Mouse (Mus musculus) liver, embryonic 11.5 days (tissue): ENCODE data around the gene Calcb. TPM values are rescaled to one million over a fixed set of nuclear protein-coding genes. Genes with fewer than 3 reads are reported as not detected.

Experiments used
- ATAC-seq: fragments of 200-750 bp; cut with Nextera tagmentation; replicated peaks from 2 replicates; pipeline ENCODE4 v1.8.0; 2017; ENCODE audit warnings: moderate number of reproducible peaks, mild to moderate bottlenecking, moderate TSS enrichment, moderate library complexity; ENCODE audit not compliant: low FRiP score
- DNase-seq: peaks from one replicate; pipeline ENCODE4 v3.0.0-alpha.2; 2017; ENCODE audit warnings: low spot score
- H3K27ac ChIP-seq: fragments of 300-500 bp; sonication (generic); 2 replicates; pipeline ENCODE4 v1.5.1; 2014; ENCODE audit warnings: mild to moderate bottlenecking, low read depth, low read length, control low read depth
- H3K27me3 ChIP-seq: fragments of 300-500 bp; sonication (generic); replicated peaks from 2 replicates; pipeline ENCODE4 v1.6.1; 2014; ENCODE audit warnings: low read length, mixed read lengths; ENCODE audit not compliant: control insufficient read depth, insufficient read depth
- H3K36me3 ChIP-seq: fragments of 300-500 bp; sonication (generic); 2 replicates; pipeline ENCODE4 v1.6.1; 2014; ENCODE audit warnings: mild to moderate bottlenecking, low read length, moderate library complexity, mixed read lengths; ENCODE audit not compliant: control insufficient read depth, insufficient read depth
- H3K4me1 ChIP-seq: fragments of 300-500 bp; sonication (generic); replicated peaks from 2 replicates; pipeline ENCODE4 v1.6.1; 2014; ENCODE audit warnings: low read length, mixed read lengths; ENCODE audit not compliant: control insufficient read depth, insufficient read depth
- H3K4me2 ChIP-seq: fragments of 300-500 bp; sonication (generic); 2 replicates; pipeline ENCODE4 v1.6.1; 2014; ENCODE audit warnings: mild to moderate bottlenecking, control low read depth, moderate library complexity
- H3K4me3 ChIP-seq: fragments of 300-500 bp; sonication (generic); 2 replicates; pipeline ENCODE4 v1.5.1; 2014; ENCODE audit warnings: low read depth, low read length, control low read depth
- H3K9ac ChIP-seq: fragments of 300-500 bp; sonication (generic); 2 replicates; pipeline ENCODE4 v1.6.1; 2014; ENCODE audit warnings: low read depth, low read length, control low read depth
- H3K9me3 ChIP-seq: fragments of 300-500 bp; sonication (generic); 2 replicates; pipeline ENCODE4 v1.6.1; 2016; ENCODE audit warnings: low read length, inconsistent platforms, mixed read lengths; ENCODE audit not compliant: control insufficient read depth
- WGBS: fragments of 180-500 bp; shearing (Covaris S2); extraction: QIAGEN DNeasy Blood & Tissue Kit; methylation state at CpG from one replicate; pipeline ENCODE4 v1.1.7; 2014; 5-methylcytosine and 5-hydroxymethylcytosine counted together
- polyA plus RNA-seq: library from polyadenylated mRNA; unstranded; fragments of >200 nt; fragmentation: Nextera tagmentation; extraction: Ambion mirVana; gene quantifications from 2 replicates; pipeline ENCODE4 v1.2.1, GENCODE M21; 2014

Calcb gene
- polyA plus RNA-seq, 1 experiment from 2014 or later, result not detected

DNA sequence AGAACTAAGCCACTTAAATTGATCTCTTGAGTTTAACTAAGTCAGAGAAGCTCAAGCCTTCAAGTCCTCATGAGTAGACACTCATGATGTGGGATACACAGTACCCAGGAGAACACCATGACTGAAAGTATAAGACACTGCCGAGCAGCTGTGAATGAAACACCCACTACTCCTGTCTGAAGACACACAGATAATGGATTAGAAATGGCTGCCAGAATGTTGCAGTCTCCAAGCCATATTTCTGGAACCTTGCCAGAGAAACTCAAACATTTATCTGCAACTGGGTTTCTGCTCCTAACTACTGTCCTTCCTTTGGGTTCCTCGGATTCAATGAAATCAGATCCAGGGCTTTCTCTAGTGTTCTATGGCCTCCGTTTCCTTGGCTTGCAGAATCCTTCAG lies 48.1 kb downstream of the Calcb start:
- Histone ChIP-seq H3K9me3 (no peaks in the 10 kb centered on the region), H3K27me3 (no peaks in the 10 kb centered on the region), H3K36me3 (no peaks in the 10 kb centered on the region), H3K4me2 (no peak overlapping the region), H3K4me1 (no peaks in the 10 kb centered on the region), H3K9ac (no peak overlapping the region), H3K27ac (no peak overlapping the region), H3K4me3 (no peak overlapping the region)
- DNase-seq (no peak), ATAC-seq (no peak)
- WGBS, result 74% methylated on average over 3 of the region's 3 CpGs

DNA sequence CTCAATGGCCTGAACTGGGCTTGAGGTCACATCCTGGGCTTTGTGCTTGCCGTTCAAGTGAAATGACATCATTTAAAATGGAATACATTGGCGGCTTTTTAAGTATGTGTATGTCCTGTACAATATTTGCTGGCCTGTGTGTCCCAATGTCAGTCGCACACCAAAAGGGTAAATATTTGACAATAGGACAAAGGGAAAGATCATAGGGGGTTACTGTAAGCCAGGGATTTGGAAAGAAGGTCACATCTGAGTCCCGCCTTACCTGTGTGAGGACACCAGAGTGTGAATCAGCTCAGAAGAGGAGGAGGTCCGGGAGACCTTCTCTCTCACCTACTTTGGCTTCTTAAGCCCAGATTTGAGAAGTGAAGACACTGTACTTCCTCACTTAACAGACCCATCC lies 50.1 kb downstream of the Calcb start:
- no peak overlapping the region for H3K9ac ChIP-seq
- H3K36me3 ChIP-seq, result no peaks in the 10 kb centered on the region
- no peaks in the 10 kb centered on the region for H3K27me3 ChIP-seq
- H3K27ac ChIP-seq, result no peak overlapping the region
- H3K4me1 ChIP-seq, result no peaks in the 10 kb centered on the region
- no peak for ATAC-seq
- no peak overlapping the region for H3K4me3 ChIP-seq
- no peaks in the 10 kb centered on the region for H3K9me3 ChIP-seq
- 79% methylated on average over 5 of the region's 5 CpGs for WGBS
- no peak overlapping the region for H3K4me2 ChIP-seq
- no peak for DNase-seq

DNA sequence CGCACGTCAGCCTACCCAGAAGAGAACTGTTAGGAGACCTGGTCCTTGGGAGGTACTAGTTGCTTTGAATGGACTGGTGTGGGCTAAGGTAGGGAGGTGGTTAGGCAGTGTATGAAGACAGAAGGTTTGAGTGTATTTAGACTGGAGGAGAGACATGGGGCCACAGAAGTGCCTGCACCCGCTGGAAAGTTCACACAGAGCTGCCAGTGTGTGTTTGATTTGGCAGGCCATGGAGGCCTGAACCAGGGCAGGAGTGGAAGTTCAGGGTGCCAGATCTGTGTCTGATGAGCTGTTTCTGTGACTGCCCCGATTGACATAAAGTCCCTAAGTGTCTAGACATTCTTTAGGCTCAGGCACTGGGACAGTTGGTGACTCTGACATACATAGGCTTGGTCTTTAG lies 50.6 kb downstream of the Calcb start:
- WGBS, result 81% methylated on average over 4 of the region's 4 CpGs
- Histone ChIP-seq H3K4me1 (no peaks in the 10 kb centered on the region), H3K4me3 (no peak overlapping the region), H3K9ac (no peak overlapping the region), H3K27me3 (no peaks in the 10 kb centered on the region), H3K36me3 (no peaks in the 10 kb centered on the region), H3K4me2 (no peak overlapping the region), H3K9me3 (no peaks in the 10 kb centered on the region), H3K27ac (no peak overlapping the region)
- no peak for ATAC-seq
- DNase-seq, result no peak

DNA sequence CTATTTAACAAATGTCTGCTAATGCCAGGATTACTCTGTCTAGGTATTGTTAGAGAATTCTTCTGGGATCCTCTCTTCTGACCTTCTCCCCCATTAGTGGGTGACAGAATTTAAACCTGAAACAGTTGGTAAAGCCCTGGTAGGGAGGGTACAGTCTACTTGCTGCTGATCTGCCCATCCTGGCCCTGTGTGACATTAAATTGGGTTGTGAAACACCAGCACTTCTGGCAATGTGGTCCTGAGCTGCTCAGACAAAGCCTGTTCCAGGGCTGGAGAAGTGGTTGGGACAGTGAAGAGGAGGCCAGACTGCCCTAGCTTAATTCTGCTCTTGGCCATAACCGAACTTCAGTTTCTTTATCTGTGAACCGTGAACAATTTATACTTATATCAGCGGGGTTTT lies 52.1 kb downstream of the Calcb start:
- no peak for ATAC-seq
- no peak for DNase-seq
- no peaks in the 10 kb centered on the region for H3K36me3 ChIP-seq
- WGBS, result 75% methylated on average over 3 of the region's 3 CpGs
- no peak overlapping the region for H3K27ac ChIP-seq
- H3K4me1 ChIP-seq, result no peaks in the 10 kb centered on the region
- H3K4me3 ChIP-seq, result no peak overlapping the region
- no peak overlapping the region for H3K4me2 ChIP-seq
- no peak overlapping the region for H3K9ac ChIP-seq
- H3K27me3 ChIP-seq, result no peaks in the 10 kb centered on the region
- H3K9me3 ChIP-seq, result no peaks in the 10 kb centered on the region

DNA sequence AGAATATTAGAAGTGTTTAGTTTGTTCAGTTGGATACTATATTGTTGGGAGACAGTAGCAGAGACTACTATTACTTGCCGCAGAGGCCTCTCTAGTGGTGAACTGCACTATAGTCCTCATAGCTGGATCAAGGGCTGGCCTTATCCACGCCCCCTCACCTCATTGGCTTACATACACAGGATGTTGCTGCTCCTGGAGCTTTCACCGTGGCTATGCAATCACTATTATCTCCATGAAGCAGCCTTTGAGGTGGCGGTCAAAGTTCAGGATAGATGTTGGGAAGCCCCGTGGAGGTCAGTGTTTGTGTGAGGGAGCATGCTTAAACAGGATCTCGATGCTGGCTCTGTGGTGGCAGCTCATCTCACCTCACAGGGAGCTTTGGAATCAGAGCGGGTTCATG lies 53.4 kb downstream of the Calcb start:
- Histone ChIP-seq H3K27me3 (no peaks in the 10 kb centered on the region), H3K9ac (no peak overlapping the region), H3K4me1 (no peaks in the 10 kb centered on the region), H3K4me2 (no peak overlapping the region), H3K4me3 (no peak overlapping the region), H3K36me3 (no peaks in the 10 kb centered on the region), H3K9me3 (no peaks in the 10 kb centered on the region), H3K27ac (peak overlapping the region; percentile 49; the same call in 1 of the 2 replicates)
- ATAC-seq (peak; percentile 83), DNase-seq (no peak)
- WGBS, result 55% methylated on average over 7 of the region's 7 CpGs

Other genes starting within 250 kb of the Calcb start
- gene Cyp2r1, start 155.7 kb upstream of the Calcb start, polyA plus RNA-seq, result 0.80 and 1.2 TPM in 2 replicates
- gene Calca, start 82.3 kb upstream of the Calcb start, polyA plus RNA-seq, result 0.35 and 1.4 TPM in 2 replicates
- 1.6 and 2.3 TPM in 2 replicates for gene Insc, start 25.1 kb downstream of the Calcb start, polyA plus RNA-seq